Mouse (Mus musculus): Measurements from ENCODE around the gene Exph5.

Gene Exph5

DNA sequence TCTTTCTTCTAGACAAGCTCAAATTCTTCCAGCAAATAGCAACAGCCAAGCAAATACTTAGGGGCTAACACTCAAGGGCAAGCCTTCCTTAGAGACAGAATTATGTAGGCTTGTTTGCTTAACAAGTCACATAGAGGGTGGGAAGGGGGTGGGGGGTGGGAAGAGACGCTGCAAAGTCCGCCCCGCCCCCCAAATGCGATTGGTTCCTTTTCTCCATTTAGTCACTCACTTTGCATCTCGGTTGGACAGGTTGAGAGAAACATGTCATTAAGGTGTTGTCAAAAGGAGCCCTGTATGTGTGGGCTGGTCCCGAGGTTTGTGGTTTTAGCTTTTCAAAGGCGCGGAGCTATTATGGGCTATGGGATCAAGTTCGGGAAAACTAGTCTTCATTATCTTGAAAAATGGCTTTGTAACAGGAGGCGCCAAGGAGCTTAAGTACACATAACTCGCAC is at the start of gene Exph5:
Exph5 (plus strand) TSS at position 402 of the 452 bp plus-strand sequence.
- DNase-seq (ENCODE audit: low spot score) = peak; percentile 83

DNA sequence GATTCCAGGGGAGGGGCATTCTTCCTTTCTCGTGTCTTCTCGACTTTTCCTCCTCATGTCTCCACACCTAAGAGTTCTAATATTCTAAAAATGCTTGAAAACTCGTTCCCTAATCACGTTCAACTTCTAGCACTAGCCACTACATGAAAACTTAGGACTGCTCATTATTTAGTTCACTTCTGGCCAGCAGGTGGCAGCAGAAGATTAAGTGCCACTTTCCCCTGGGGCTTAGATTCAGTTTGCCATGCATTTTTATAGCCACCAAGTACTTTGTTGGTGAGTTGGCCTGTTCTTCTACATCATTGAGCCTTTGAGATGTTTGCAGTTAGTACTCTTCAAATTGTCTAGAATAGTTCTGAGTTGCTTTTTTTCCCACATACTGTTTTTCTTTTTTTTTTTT is 47.1 kb upstream of the Exph5 start:
- DNase-seq (ENCODE audit: low spot score) = peak; percentile 85

DNA sequence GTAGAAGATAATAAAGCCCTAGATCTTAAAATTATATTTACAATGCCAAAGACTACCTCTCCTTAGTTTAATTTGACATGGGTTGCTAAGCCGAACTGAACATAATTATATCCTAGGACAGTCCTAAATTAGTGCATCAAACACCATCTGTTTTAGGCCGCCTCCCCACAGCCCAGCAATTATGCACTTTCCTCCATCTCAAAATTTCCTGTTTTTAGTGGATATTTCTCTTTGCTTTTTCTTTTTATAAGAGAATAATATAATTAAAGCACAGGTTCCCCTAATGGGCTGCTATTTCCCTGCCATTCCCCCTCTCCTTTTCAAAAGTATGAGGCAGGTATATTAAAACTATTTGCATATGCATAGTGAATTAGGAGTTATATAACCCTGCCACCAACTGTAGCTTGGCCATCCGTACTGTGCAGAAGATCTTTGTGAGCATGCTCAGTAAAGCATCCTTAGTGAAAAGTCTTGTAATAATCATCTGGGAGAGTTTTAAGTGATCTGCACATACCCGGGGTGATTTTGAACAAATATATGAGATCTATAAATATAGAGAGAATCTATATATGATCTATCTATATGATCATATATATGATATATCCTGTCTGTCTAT is 44.7 kb upstream of the Exph5 start:
- DNase-seq (ENCODE audit: low spot score) = no peak

DNA sequence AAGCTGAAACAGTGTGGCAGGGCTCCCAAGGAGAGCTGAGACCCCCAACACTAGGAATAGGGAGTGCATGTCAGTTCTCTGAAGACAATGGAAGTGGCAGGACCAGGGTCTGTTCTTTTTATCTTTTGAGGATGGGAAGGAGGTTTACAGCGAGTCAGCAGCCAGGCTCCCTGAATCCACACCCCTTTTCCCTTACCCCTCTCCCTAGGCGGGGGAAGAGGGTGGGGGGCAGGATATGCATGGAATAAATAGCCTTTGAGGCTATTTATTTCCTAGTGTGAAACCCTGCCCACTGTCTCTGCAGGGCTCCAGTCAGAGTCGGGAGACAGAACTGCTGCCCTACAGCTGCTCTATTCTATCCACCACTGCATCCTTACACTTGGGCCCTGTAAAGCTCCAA is 43.7 kb upstream of the Exph5 start:
- DNase-seq (ENCODE audit: low spot score) = no peak

DNA sequence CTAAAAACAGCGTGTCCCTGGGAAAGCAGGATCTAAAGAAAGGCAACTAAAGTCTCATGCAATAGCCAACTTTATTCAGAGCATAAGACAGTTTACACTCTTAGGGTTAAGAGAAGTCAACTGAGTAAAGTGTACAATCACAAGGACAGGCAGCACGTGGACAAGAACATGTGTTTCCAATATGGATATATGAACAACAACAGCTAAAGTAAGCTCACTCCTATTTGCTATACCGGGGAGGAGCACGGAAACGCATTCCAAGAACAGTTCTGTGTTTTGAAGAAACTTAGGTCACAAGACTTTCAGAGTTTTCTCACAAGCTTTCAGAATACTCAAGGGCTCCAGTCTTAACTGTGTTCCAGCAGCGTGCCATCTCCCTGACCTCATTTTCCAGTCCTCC is 43.3 kb upstream of the Exph5 start:
- no peak for DNase-seq (ENCODE audit: low spot score)

DNA sequence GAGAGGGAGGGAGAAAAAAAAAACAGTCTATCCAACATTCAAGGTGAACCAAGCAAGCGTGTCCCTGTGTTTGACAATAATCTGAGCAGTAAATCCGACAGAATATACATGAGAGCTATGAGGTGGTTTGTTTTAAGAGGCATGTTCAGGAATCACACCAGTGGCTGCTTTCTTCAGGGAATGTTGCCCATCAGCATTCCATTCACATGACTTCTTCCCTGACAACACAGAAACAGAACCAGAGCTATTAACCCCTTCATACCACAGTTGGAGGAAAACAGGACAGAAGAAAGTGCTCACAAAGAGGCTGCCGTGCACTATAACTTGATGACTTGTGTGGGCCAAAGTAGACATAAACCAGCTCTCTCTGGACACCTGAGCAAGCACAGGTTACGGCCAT is 37.1 kb upstream of the Exph5 start:
- peak; percentile 57 for DNase-seq (ENCODE audit: low spot score)

DNA sequence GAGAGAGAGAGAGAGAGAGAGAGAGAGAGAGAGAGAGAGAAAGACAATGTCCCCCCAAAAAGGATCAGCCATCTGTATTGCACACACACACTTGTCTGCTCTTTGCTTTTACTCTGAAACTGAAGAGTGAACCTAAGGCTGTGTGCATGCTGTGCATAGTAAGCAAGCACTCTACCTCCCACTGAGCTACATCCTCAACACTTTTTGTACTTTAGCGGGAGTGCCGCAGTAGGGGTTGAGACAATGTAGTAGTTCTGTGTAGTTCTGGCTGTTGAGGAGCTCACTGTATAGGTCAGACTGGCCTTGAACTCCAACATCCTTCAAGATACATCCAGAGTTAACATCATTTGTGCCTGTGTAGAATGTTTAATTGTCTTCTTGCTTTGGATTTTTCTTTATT is 35.9 kb upstream of the Exph5 start:
- DNase-seq (ENCODE audit: low spot score) = no peak

DNA sequence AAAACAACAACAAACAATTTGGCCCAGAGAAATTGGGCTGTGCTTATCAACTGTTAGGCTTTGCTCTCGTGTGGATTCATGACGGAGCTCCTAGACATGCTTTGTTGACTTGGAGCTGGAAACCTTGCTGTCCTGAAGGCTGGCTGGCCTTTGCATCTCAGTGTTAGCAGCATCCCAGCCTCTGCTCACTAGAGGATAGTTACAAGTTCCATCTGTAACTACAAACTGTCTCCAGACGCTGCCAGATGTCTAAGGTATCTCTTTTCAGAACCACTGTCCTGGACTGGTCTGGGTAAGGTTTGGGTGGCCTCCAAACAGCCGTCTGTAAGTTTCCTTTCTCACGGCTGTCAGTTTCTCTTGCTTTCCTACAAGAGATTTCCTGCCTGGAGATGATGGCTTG is 33.4 kb upstream of the Exph5 start:
- DNase-seq (ENCODE audit: low spot score) = peak; percentile 21

DNA sequence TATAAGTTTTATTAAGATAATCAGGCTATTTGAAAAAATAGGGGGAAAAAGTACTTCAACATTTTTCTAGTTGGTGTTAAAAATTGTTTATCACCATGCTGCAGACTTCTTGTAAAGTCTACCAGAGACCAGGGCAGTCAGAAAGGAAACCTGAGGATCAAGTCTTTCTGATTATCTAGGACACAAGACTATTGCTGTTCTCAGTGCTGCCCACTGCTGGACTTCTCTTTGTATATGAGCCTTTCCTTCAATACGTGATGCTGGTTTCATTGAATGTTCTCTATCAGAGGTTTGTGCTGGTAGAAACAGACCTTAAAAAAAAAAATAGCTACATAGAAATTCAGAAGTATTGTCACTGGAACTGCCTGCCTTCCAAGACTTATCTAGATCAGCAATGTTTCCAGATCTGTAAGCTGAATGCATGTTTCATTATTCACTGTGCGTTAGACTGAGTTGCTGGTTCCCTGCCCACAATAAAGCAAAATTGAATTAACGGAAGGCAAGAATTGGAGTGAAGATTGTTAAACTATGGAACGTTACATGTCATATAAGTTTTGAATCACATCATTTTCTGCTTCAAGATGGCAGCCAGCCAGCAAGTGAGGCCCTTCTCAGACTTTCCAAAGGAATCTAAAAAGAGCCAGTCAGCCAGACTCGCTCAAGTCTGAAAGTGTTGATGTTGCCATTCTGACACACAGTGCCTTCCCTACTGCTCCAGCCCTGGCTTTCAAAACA is 32.6 kb upstream of the Exph5 start:
- DNase-seq (ENCODE audit: low spot score) = peak; percentile 56

DNA sequence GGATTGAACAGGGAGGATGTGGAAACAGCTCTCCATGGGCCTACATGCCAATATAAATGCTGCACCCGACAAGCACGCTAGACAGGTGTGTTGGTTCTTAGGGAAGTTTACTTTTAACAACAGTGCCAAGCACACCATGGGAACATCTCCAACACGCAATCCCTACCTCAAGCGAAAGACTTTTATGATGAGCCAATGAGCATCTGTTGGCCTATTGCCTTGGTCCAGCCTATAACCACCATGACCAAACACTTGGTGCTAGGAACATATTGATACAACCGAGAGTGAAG is 32.1 kb upstream of the Exph5 start:
- no peak for DNase-seq (ENCODE audit: low spot score)

DNA sequence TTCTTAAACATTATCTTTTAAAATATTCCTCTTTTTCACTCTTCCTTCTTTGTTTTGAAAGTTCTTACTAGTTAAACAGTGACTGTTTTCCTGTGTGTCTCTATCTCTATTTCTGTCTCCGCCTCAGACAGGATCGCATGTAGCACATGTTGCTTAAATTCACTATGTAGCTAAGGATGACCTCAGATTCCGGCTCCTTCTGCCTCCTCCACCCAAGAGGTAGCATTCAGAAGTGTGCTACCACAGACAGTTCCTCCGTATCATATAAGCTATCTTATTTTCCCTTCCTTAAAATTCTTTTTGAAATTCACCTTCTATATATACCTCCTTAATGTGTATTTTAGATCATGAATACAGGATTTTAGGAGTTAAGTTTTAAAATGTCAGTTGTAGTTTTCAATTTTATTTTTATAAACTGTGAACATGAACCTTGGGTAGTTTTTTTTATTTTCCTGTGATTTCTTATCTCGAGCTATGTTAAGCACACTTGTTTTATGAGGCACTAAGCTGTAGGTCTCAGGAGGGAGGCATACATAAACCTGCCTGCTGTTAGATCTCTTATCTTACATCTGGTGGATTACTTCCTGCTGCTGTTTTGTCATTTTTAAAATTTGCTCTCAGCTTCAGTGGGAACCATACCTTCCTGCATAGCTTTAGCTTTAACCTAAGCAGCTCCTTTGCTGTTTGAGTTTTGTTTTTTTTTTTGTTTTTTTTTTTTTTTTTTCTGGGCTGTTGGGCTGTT is 30.0 kb upstream of the Exph5 start:
- DNase-seq (ENCODE audit: low spot score) = no peak

DNA sequence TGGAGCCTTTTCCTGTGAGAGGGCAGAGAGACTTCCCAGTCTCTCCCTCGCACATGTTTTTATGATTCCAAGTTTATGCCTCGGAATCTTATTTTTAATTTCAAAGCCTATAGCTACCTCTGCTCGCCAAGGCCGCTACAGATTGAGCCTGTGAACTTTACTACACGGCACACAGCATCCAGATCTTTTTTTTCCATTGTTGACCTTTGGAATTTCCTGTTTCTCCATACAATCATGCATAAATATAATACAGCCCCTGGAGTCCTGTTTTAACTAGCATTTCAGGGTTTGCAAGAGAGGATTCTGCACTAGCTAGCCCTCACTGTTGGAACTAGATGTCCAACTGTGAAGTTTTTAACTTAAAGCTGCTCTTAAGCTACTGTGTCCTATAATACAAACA is 29.3 kb upstream of the Exph5 start:
- no peak for DNase-seq (ENCODE audit: low spot score)

DNA sequence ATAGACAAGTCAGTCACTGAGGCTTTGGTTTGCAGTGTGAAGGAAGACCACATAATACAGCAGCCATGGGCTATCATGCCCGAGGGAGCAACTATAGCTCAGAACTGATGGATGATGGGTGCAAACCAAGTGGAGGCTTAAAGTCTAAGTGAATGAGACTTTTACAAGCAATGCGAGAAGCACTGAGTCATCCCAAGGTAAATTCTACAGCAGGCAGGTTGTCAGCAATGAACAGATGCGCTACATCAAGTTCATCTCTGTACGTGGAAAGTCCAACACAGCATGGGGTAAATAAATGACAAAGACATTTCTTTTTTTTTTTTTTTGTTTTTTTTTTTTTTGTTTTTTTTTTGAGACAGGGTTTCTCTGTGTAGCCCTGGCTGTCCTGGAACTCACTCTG is 28.8 kb upstream of the Exph5 start:
- no peak for DNase-seq (ENCODE audit: low spot score)

DNA sequence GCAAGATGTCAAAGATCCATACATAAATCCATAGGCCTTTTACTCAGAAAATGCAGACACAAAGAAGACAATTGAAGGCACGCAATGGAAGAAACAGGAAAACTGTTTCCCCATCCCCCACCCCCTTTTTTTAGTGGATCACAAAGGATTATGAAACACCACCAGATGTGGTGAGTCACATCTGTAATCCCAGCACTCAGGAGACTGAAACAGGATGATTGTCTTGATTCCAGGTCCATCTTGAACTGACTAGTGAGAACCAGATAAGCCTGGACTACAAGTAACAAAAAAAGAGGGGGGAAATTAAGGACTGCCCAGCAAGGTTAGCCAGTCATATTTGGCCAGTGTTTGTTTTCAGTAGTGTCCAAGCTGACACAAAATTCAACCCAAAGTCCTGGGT is 25.1 kb upstream of the Exph5 start:
- DNase-seq (ENCODE audit: low spot score) = no peak

DNA sequence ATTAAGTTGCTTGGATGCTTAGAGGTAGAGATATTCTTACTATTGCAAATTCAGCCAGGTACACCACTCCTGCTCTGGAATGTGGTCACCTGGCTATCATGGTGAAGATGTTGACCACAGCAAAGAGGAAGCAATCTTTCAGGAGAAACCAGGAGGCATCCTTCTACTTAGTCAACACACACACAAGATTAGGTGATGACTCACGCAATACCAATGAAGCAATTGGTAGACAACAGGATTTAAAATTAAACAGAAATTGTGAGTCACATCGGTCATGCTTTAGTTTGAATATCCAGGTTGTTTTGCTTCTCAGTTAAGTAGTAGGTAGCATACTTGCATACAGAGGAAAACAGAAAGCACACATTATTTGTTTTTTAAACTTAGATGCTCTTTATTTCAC is 22.5 kb upstream of the Exph5 start:
- DNase-seq (ENCODE audit: low spot score) = no peak

DNA sequence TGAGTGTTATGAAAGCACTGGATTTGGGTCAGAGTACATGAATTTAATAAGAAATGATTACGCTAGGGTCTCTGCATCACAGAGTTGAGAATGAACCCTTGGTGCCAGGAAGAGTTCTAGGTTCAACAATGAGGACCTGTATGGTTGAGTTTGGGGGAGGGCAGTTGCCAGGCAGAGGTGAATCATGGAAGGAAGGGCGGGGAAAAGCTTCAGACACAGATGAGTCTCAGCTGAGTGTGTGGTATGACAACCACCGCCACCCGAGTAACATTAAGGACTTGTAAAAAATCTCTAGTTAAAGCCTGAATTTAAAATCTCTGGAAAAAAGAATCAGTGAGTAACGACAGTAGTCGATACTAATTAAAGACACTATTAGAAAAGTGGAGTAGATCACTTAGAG is 14.7 kb upstream of the Exph5 start:
- no peak for DNase-seq (ENCODE audit: low spot score)

DNA sequence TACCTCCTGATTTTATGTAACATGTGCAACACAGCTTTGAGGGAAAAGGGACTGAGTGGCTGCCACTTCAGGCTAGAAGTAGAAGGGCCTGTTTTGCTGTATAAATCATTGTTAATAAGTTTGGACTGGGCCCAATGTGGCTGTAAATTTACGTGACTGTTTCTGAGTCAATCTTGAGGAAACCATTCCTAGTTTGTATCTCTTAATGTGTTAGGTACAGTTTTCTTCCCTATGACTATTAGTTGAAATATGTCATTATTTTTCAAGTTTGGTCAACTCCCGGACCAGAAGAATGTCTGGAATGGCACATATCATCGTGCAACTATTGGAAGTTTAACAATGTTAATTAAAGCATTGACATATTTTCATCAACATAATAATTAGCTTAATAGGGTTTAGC is 11.5 kb upstream of the Exph5 start:
- no peak for DNase-seq (ENCODE audit: low spot score)

DNA sequence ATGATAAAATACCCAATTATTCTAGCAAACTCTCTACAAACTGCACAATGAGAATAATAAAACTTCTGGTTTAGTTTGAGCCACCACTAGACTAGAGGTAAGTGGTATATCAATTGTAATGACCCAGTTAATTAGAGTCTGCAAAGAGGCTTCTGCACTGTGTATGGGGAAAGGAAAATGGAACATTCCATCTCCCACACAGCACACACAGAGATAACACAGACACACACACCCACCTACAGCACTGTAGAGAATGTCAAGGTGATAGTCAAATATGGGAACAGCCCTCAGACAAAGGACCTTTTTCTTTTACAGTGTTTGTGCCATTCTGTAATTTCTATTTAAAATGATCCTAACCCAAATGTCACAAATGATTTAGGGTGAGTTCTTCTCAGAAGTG is 8.6 kb upstream of the Exph5 start:
- no peak for DNase-seq (ENCODE audit: low spot score)

DNA sequence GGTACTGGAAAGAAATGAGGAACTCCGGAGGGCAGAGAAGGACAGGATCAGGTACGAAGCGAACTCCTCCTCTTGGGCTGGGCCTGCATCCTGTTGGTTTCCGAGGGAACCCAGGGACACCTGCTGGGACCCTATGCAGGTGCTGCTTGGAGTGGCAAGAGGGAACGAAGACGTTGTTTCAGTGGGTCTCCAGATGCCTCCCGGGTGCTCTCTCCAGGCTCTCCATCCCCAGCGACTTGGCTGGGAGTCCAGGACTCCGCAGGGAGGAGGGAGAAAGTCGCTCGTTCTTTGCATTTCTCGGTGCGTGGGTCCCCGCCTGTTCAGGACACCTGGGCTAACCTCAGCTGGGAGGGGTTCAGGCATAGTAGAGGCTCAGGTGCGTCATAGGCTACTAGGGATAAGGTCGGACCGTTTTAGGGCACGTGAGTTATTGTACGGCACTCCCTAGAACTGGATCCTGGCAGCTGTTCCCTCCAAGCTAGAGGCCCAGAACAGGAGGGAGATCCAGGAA is 386 bp downstream of the Exph5 start:
- DNase-seq (ENCODE audit: low spot score) = peak; percentile 34

DNA sequence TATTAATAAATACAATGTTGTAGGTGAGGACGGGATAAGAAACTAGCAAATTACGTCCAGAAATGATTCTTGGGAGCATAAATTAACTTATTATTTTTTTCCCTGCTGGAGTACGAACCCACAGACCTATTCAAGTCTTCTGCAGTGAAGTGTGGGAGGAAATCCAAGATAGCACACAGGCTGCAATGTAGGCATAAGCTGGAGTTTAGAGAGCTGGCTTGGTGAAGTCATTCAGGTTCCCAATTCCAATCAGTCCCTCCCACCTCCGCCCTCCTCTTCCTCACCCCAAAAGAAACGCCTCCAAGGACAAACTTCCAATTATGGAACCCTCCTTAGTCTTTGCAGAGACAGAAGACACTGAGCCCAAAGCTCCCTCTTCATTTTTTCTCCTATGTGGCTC is 945 bp downstream of the Exph5 start:
- no peak for DNase-seq (ENCODE audit: low spot score)

DNA sequence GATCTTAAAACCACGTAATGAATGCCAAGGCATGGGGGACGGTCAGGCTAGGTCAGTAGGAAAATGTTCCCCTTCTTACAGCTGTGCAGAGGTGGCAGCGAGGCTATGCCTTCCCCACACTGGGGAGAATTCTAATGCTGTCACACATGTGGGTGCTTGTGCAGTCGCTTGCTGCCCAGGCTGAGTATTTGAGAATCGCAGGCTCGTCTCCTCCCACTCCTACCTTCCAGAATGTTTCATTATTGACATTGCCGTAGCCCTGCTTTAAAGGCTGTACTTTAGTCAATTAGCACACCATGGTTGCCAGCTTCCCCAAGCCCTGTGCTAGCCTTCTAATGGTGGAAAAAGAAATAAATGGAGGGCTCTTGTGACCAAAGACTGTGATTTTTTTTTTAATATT is 6.4 kb downstream of the Exph5 start:
- no peak for DNase-seq (ENCODE audit: low spot score)

DNA sequence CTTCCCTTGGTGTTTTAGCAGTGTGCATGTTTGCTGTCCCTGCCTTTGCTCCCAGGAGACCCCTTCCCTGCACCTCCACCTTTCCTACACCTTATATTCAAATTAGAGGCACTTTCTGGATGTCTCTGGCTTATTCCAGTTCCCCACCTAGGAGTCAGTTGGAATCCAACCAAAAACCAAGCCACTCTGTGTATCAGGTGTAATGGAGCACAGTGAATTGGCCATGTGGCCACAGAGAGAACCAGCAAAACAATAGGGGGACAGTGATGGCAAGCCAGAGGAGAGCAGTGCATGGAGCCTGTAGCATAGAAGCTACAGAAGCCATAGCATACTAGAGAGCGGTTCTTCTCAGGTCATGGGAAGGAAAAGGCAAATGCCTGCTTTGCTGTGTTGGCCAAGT is 11.5 kb downstream of the Exph5 start:
- DNase-seq (ENCODE audit: low spot score) = no peak

DNA sequence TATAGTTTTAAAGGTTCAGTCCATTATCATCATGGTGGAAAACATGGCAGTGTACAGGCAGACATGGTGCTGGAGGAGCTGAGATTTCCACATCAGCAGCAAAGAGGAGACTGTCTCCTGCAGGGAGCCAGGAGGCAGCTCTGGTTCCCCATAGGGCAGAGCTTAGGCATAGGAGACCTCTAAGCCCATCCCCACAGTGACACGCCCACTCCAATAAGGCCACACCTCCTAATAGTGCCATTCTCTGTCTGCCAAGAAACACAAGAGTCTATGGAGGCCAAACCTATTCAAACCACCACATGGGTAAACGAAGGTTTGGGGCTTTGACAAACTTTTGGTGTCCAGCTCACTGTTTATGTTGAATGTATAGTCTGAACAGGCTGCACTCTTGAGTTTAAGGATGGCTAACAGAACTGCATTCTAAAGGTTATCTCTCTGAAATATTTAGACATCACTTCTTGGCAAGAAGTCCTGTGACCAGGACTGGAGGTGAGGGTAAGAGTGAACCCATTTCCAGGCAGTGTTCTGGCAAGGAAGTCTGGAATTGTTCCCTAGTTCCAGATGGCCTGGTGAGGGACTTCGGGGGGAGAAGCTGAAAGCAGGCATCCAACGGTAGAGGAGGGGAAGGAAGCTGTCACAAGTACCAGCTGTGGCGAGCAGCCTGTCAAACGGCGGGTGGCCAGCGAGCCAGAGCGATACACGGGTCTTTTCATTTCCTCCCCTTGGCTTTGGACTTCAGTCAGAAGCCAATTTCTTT is 19.6 kb downstream of the Exph5 start:
- peak; percentile 28 for DNase-seq (ENCODE audit: low spot score)

Measured in lung, postnatal 25 days (tissue).